Mouse (Mus musculus) gastrocnemius, adult 2 months (tissue): ENCODE results near the gene Mfsd4b1. TPM values are rescaled to one million over a fixed set of nuclear protein-coding genes. Genes with fewer than 3 reads are reported as not detected.
A peak's percentile ranks its signal among the peaks of the same experiment; 100 is the strongest.

ENCODE experiments used
- DNase-seq: peaks from one replicate; pipeline ENCODE4 v3.0.0; 2022
- H3K27ac ChIP-seq: fragments of 200-600 bp; 2 replicates; pipeline ENCODE4 v1.8.1; 2022; ENCODE audit warnings: mild to moderate bottlenecking
- H3K4me3 ChIP-seq: fragments of 200-600 bp; 2 replicates; pipeline ENCODE4 v1.8.1; 2022; ENCODE audit warnings: mild to moderate bottlenecking, moderate library complexity
- CTCF ChIP-seq: fragments of 200-600 bp; IDR thresholded peaks from 2 replicates; pipeline ENCODE4 v1.8.1; 2022; ENCODE audit warnings: antibody characterized with exemption, mild to moderate bottlenecking, moderate library complexity
- intact Hi-C: fragments of 180-260 bp; cut with DNase I; formaldehyde crosslinking; loops from one replicate; pipeline ENCODE4 v1.15.1; 2025
- total RNA-seq, 2 experiments: library from RNA; stranded (reverse); gene quantifications; 2 replicates each; pipeline ENCODE4 v1.2.3; 2021

The Mfsd4b1 gene
- total RNA-seq, 2 experiments from 2014 or later, result 2.6 to 3.5 TPM

- no peak for TF ChIP-seq CTCF
- H3K4me3 ChIP-seq, result no peak overlapping the region
- intact Hi-C loops, result loop anchor here (5.0 kb wide), 1 partner anchor 134 kb away; no protein-coding TSS in a partner anchor
- peak; percentile 70 for DNase-seq
- peak overlapping the region; percentile 82 for H3K27ac ChIP-seq
Observed at GRCm38 (mm10) chr10:40058062-40058785, 33.2 kb upstream of the Mfsd4b1 start.

GRCm38 (mm10) chr10:40057615-40058014 lies 32.5 kb upstream of the Mfsd4b1 start:
- H3K27ac ChIP-seq, result peak overlapping the region; percentile 82
- intact Hi-C loops, result loop anchor here (5.0 kb wide), 1 partner anchor 135 kb away; no protein-coding TSS in a partner anchor
- no peak overlapping the region for H3K4me3 ChIP-seq
- no peak for DNase-seq
- no peak for TF ChIP-seq CTCF

- no peak for DNase-seq
- H3K27ac ChIP-seq, result peak overlapping the region; percentile 55
- intact Hi-C loops, result loop anchor here (2.0 kb wide), 1 partner anchor 86 kb away; no protein-coding TSS in a partner anchor
- TF ChIP-seq CTCF, result no peak
- H3K4me3 ChIP-seq, result no peak overlapping the region
Observed at GRCm38 (mm10) chr10:40054455-40054854, 29.4 kb upstream of the Mfsd4b1 start.

- no peak overlapping the region for H3K4me3 ChIP-seq
- H3K27ac ChIP-seq, result peak overlapping the region; percentile 55
- intact Hi-C loops, result loop anchor here (1.0 to 2.0 kb wide), 2 partner anchors 87 to 158 kb away; no protein-coding TSS in a partner anchor
- no peak for DNase-seq
- no peak for TF ChIP-seq CTCF
Observed at GRCm38 (mm10) chr10:40053896-40054295, 28.8 kb upstream of the Mfsd4b1 start.

- H3K27ac ChIP-seq, result peak overlapping the region; percentile 55; the same call in 1 of the 2 replicates
- peak; percentile 74 for TF ChIP-seq CTCF
- intact Hi-C loops, result loop anchor here (1.0 kb wide), 1 partner anchor 159 kb away; no protein-coding TSS in a partner anchor
- no peak overlapping the region for H3K4me3 ChIP-seq
- peak; percentile 39 for DNase-seq
Observed at GRCm38 (mm10) chr10:40053257-40053895, 28.3 kb upstream of the Mfsd4b1 start.

- Histone ChIP-seq H3K4me3 (no peak overlapping the region), H3K27ac (no peak overlapping the region)
- intact Hi-C loops, result no loop called here
- no peak for DNase-seq
- no peak for TF ChIP-seq CTCF
Observed at GRCm38 (mm10) chr10:40051997-40052396, 26.9 kb upstream of the Mfsd4b1 start.

- H3K27ac ChIP-seq, result no peak overlapping the region
- H3K4me3 ChIP-seq, result no peak overlapping the region
- DNase-seq, result no peak
- intact Hi-C loops, result no loop called here
- TF ChIP-seq CTCF, result no peak
Observed at GRCm38 (mm10) chr10:40050763-40051162, 25.7 kb upstream of the Mfsd4b1 start.

- intact Hi-C loops, result loop anchor here (5.0 kb wide), 1 partner anchor 84 kb away; no protein-coding TSS in a partner anchor
- peak; percentile 26 for DNase-seq
Observed at GRCm38 (mm10) chr10:40041339-40041738, 16.3 kb upstream of the Mfsd4b1 start.

GRCm38 (mm10) chr10:40036686-40037560 lies 11.9 kb upstream of the Mfsd4b1 start:
- Histone ChIP-seq H3K27ac (no peak overlapping the region), H3K4me3 (no peak overlapping the region)
- no peak for TF ChIP-seq CTCF
- intact Hi-C loops, result no loop called here
- peak; percentile 22 for DNase-seq

More at GRCm38 (mm10) chr10:40041339-40041738, 16.3 kb upstream of the Mfsd4b1 start:
- Histone ChIP-seq H3K4me3 (no peak overlapping the region), H3K27ac (no peak overlapping the region)
- TF ChIP-seq CTCF, result peak; percentile 52

GRCm38 (mm10) chr10:40034956-40035355 lies 9.9 kb upstream of the Mfsd4b1 start:
- no peak for TF ChIP-seq CTCF
- no peak for DNase-seq

GRCm38 (mm10) chr10:40032897-40033296 lies 7.8 kb upstream of the Mfsd4b1 start:
- DNase-seq, result no peak
- intact Hi-C loops, result no loop called here
- no peak for TF ChIP-seq CTCF
- Histone ChIP-seq H3K4me3 (no peak overlapping the region), H3K27ac (no peak overlapping the region)

More at GRCm38 (mm10) chr10:40034956-40035355, 9.9 kb upstream of the Mfsd4b1 start:
- intact Hi-C loops, result no loop called here
- H3K4me3 ChIP-seq, result no peak overlapping the region
- no peak overlapping the region for H3K27ac ChIP-seq

- no peak for DNase-seq
- Histone ChIP-seq H3K4me3 (no peak overlapping the region), H3K27ac (no peak overlapping the region)
- TF ChIP-seq CTCF, result no peak
- intact Hi-C loops, result no loop called here
Observed at GRCm38 (mm10) chr10:40030716-40031115, 5.6 kb upstream of the Mfsd4b1 start.
